Mouse (Mus musculus): ENCODE measurements around the gene Mrpl4. TPM values are rescaled to one million over a fixed set of nuclear protein-coding genes. Genes with fewer than 3 reads are reported as not detected.

The Mrpl4 gene
- polyA plus RNA-seq, 1 experiment from 2014 or later: 59.8 TPM

MicroRNA genes within 50 kb of the gene (microRNA counts, 519-probe panel; counts per million panel counts)
- 2,861 counts per million, percentile 78 among the panel's probes with 10 or more counts for microRNA mmu-miR-1900

Small RNAs within 50 kb of the gene (microRNA-seq; reads per million reads assigned to microRNA genes)
- not detected for gene Mir1900

Other genes with a start within 250 kb of the Mrpl4 start
- 0.19 and 0.33 TPM in 2 replicates for gene Col5a3, start 187.7 kb upstream of the Mrpl4 start, polyA plus RNA-seq (2015; fragmentation: Nextera tagmentation; extraction: Ambion mirVana)
- gene Rdh8, start 184.2 kb upstream of the Mrpl4 start, polyA plus RNA-seq (2015; fragmentation: Nextera tagmentation; extraction: Ambion mirVana): not detected in 2 replicates
- 4.4 and 6.7 TPM in 2 replicates for gene A230050P20Rik, start 134.1 kb upstream of the Mrpl4 start, polyA plus RNA-seq (2015; fragmentation: Nextera tagmentation; extraction: Ambion mirVana)
- 8.8 and 10.0 TPM in 2 replicates for gene Angptl6, start 123.0 kb upstream of the Mrpl4 start, polyA plus RNA-seq (2015; fragmentation: Nextera tagmentation; extraction: Ambion mirVana)
- gene Ppan, start 114.6 kb upstream of the Mrpl4 start, polyA plus RNA-seq (2015; fragmentation: Nextera tagmentation; extraction: Ambion mirVana): 42.9 and 46.2 TPM in 2 replicates
- gene Eif3g, start 104.1 kb upstream of the Mrpl4 start, polyA plus RNA-seq (2015; fragmentation: Nextera tagmentation; extraction: Ambion mirVana): 149 and 161 TPM in 2 replicates
- 53.4 and 55.7 TPM in 2 replicates for gene Dnmt1, start 42.9 kb upstream of the Mrpl4 start, polyA plus RNA-seq (2015; fragmentation: Nextera tagmentation; extraction: Ambion mirVana)
- gene S1pr2, start 26.0 kb upstream of the Mrpl4 start, polyA plus RNA-seq (2015; fragmentation: Nextera tagmentation; extraction: Ambion mirVana): 3.1 and 3.5 TPM in 2 replicates
- 10.6 and 11.9 TPM in 2 replicates for gene Icam1, start 13.2 kb downstream of the Mrpl4 start, polyA plus RNA-seq (2015; fragmentation: Nextera tagmentation; extraction: Ambion mirVana)
- 172 and 184 TPM in 2 replicates for gene Icam4, start 26.6 kb downstream of the Mrpl4 start, polyA plus RNA-seq (2015; fragmentation: Nextera tagmentation; extraction: Ambion mirVana)
- 0.26 and 0.30 TPM in 2 replicates for gene Icam5, start 29.3 kb downstream of the Mrpl4 start, polyA plus RNA-seq (2015; fragmentation: Nextera tagmentation; extraction: Ambion mirVana)
- 0.43 TPM in 1 of 2 replicates, not detected in the other for gene Zglp1, start 64.4 kb downstream of the Mrpl4 start, polyA plus RNA-seq (2015; fragmentation: Nextera tagmentation; extraction: Ambion mirVana)
- 0.18 and 0.20 TPM in 2 replicates for gene Gm49373, start 70.4 kb downstream of the Mrpl4 start, polyA plus RNA-seq (2015; fragmentation: Nextera tagmentation; extraction: Ambion mirVana)
- 26.5 and 26.6 TPM in 2 replicates for gene Fdx1l, start 70.9 kb downstream of the Mrpl4 start, polyA plus RNA-seq (2015; fragmentation: Nextera tagmentation; extraction: Ambion mirVana)
- gene Gm38431, start 89.3 kb downstream of the Mrpl4 start, polyA plus RNA-seq (2015; fragmentation: Nextera tagmentation; extraction: Ambion mirVana): 0.85 and 1.6 TPM in 2 replicates
- 17.6 and 19.8 TPM in 2 replicates for gene Raver1, start 89.3 kb downstream of the Mrpl4 start, polyA plus RNA-seq (2015; fragmentation: Nextera tagmentation; extraction: Ambion mirVana)
- gene Tyk2, start 128.5 kb downstream of the Mrpl4 start, polyA plus RNA-seq (2015; fragmentation: Nextera tagmentation; extraction: Ambion mirVana): 8.0 and 8.9 TPM in 2 replicates
- 104 and 106 TPM in 2 replicates for gene Cdc37, start 147.2 kb downstream of the Mrpl4 start, polyA plus RNA-seq (2015; fragmentation: Nextera tagmentation; extraction: Ambion mirVana)
- gene Pde4a, start 163.0 kb downstream of the Mrpl4 start, polyA plus RNA-seq (2015; fragmentation: Nextera tagmentation; extraction: Ambion mirVana): 1.6 and 1.9 TPM in 2 replicates
- 26.2 and 27.7 TPM in 2 replicates for gene Keap1, start 236.6 kb downstream of the Mrpl4 start, polyA plus RNA-seq (2015; fragmentation: Nextera tagmentation; extraction: Ambion mirVana)
- 0.13 and 0.14 TPM in 2 replicates for gene S1pr5, start 245.7 kb downstream of the Mrpl4 start, polyA plus RNA-seq (2015; fragmentation: Nextera tagmentation; extraction: Ambion mirVana)